Mouse (Mus musculus) heart, adult 8-10 months (tissue): ENCODE measurements around the gene Atf3. TPM values are rescaled to one million over a fixed set of nuclear protein-coding genes. Genes with fewer than 3 reads are reported as not detected.

ENCODE experiments used
- DNase-seq: peaks from one replicate; pipeline ENCODE4 v3.0.0; 2022; ENCODE audit warnings: low spot score
- total RNA-seq, 4 experiments: library from RNA; stranded (reverse); gene quantifications; 2 replicates each; pipeline ENCODE4 v1.2.4; 2022

The Atf3 gene
- 10 to 100 TPM in 1 of 4 experiments, 1 to 10 TPM in 3; 3.0 to 10.3 (median 4.2) TPM for total RNA-seq

DNA sequence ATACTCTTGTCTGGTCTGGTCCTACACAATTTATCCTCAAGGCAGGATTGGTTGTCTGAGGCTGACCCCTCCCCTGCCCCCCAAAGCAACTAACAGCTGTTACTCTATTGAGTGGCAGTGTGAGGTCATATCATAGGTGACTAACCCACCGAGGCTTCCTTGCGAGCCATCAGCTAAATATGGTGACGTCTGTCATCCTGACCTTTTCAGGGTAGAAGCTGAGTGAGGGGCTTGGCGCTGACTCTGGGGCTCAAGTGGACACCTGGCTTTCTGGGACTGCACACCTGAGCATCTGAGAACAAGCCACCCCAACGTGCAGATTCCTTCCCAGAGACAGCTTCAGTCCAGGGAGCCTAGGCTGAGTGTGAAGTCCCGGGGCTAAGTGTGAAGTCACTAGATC lies at the start of gene Atf3:
Atf3 (minus strand) TSS at position 101 of the 400 bp plus-strand sequence.
- DNase-seq = no peak

DNA sequence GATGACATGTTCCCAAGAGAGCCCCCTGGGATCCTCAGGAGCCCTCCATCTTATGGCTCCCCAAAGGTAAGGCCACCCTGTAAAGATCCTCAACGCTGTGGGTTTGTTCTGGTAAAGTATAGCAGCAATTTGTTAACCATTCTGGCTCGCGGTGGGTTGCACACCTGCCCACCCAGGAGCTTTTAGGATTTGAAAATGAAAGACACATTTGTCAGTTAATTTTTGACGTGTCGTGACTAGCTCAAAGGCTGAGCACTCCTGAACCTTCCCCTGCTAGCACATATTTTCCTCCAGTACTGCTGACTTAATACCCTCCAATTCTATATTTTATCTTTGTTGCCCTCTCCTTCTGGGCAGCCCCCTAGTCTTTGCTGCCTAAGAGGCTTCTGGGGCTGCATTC lies 49.3 kb upstream of the Atf3 start:
- DNase-seq = no peak

DNA sequence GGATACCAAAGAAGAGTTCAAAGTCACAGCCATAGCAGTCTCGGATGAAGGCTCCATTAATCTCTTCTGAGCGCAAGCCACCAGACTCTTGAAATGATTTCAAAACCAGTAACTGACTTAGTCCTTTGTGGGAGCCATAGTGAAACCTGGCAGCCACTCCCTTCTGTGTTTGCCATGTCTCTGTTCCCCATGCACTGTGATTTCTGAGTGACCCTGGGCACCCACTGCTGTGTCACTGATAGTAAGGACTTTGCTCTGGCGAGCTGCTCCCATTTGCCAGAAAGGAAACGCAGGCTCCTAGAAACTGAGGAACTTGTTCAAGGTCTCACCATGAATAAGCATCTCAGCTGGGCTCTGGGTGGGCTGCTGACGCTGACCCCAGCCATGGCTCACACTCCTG lies 45.6 kb upstream of the Atf3 start:
- DNase-seq = no peak

GRCm38 (mm10) chr1:191261861-191262260 lies 44.0 kb upstream of the Atf3 start:
- DNase-seq = no peak

DNA sequence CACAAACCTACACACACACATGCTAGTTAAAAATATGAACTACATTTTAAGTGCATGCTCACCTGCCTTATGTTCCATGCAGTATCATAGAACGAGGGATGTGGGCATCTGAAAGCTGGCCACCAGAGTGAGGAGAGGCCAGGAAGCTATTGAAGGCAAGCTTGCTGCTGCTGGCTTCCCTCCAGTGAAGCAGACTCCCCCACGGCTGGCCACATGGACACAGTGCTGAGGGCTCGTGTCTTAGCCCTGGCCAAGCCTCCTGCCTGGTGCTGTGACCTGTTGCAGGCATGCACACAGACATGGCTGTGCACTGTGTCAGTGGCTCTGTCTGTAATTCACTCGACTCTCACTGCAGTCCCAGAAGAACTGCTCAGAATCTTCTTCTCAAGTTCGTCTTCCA lies 41.8 kb upstream of the Atf3 start:
- DNase-seq = no peak

DNA sequence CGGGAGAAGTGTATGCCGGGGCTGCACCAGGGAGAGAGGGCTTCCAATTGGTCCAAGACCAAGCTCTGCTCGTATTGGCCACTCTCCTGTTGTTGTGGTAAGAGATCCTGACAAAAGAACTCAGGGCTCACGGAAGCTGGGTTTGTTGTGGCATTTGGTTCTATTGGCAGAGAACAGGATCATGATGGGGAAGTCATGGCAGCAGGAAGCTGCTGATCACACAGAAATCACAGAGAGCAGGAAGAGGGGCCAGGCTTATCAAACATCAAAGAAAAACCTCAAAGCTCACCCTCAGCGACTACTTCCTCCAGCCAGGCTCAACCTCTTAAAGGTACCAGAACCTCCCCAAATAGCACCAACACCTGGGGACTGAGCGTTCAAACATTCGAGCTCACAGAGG lies 41.3 kb upstream of the Atf3 start:
- DNase-seq = peak; percentile 13

DNA sequence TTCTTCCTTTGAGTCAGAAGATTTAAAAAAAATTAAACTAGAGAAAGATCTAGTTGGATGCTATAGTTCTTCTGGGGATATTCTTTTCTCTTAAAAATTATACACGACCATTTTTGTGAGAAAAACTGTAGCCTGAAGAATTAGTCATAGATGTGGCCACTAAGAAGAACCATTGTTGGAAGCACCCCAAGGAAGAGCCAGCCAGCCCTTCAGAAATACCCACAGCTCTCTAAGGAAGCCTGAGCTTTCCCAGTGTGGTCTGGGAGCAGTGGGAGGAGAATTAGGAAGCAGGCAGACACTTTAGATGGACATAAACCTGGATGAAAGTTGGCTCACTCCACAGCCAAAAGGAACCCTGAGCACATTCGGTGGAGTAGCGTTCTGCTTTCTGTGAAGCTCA lies 40.7 kb upstream of the Atf3 start:
- DNase-seq = no peak

DNA sequence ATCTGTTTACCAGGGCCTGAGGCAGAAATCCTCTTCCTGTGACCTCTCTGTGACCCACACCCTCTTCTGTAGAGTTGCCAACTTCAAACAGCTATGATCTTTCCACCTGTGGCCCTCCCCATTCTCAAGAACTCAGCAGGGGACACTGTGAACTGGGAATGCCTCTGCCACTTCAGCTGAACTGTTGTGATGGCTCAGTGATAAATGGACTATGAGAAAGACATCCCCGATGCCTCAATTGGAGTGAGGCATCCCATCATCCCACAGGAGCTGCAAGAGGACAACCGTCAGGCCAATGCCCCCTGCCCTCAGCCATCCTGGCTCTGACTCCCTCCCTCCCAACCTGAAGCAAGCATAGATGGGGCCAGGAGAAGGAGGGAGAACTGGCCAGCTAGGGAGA lies 40.1 kb upstream of the Atf3 start:
- DNase-seq = no peak

GRCm38 (mm10) chr1:191257351-191257771 lies 39.5 kb upstream of the Atf3 start:
- no peak for DNase-seq

GRCm38 (mm10) chr1:191256566-191257350 lies 38.9 kb upstream of the Atf3 start:
- no peak for DNase-seq

GRCm38 (mm10) chr1:191256134-191256533 lies 38.3 kb upstream of the Atf3 start:
- no peak for DNase-seq

- no peak for DNase-seq
Observed at GRCm38 (mm10) chr1:191254448-191254847, 36.6 kb upstream of the Atf3 start.

- no peak for DNase-seq
Observed at GRCm38 (mm10) chr1:191253636-191254035, 35.8 kb upstream of the Atf3 start.

DNA sequence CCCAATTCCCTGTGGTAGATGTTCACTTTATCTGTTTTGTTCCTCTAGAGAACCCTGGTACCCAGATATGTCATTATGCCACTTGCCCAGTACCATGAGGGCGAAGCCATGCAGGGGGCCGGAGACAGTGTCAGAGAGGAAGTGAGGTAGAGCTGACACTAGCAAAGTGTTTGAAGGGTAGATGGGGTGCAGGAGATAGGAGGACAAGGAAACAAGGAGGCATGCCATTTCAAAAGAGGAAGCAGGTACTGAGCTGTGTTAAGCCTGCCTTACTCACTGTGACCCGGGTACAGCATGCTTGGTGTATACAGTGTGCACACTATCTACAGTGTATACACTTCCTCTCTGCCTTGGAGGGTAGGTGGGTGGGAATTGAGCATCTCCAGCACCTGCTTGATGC lies 32.1 kb upstream of the Atf3 start:
- DNase-seq = no peak

- DNase-seq = no peak
Observed at GRCm38 (mm10) chr1:191248423-191248822, 30.6 kb upstream of the Atf3 start.

DNA sequence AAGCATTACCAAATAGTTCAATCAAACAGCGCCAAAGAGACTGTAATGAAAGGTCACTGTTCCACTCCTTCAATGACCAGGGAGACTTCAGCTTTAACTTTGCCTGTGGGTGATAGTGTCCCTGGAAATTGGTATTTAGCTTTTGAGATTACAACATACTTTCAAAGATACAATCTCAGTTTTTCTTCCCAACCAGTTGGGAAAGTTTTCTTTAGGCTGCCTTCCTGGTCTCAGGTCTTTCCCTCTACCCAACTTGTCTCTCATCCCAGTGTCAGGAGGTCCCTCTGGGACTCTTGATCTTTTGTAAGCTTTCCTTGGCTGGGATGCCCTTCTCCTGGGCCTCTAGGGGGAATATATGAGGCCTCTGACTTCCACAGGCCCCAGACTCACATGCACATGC lies 29.7 kb upstream of the Atf3 start:
- DNase-seq = no peak

DNA sequence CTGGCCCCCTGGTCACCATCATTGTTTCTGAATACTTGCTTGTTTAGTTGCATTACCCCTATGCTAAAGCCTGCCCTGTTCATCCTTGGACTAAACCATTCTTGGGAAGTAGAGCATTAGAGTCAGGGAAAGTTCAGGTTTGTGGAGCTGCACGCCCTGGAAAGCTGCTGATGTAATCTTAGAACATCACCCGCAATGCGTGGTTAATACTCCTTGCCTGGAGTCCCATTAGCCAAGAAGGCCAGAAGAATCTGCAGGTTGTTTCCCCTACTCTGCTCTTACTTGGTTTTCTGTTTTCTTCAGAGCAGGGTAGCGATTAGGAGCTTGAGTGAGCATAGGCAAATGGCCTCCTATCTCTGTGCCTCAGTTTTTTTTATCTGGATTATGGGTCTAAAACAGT lies 26.0 kb upstream of the Atf3 start:
- DNase-seq = no peak

DNA sequence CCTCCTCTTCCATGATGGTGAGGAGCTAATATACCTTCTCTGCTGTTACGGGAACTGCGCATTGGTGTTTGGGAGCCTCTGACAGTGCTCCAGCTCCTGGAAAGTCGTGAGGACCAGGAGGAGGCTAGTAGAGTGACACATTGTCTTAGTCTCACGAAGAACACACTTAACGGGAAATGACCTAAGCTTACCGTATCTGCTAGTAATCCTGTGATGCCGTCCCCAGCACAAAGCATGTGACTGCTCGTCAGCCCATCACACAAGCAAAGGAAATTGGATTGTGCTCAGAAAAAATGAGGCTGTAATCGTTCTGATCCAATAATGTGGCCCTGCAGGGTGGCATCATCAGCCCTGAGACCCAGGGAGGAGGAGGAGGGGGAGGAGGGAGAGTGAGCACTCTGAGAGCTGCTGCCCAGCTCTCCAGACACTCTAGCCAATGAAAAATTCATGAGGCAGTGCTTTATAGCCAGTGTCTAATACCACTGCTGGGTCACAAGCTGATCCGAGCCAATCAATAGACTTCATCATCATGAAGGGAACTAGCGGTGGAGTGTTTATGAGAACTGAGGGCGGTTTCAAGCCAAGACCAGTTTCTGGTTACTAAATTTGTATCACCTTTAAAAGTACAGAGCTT lies 24.3 kb upstream of the Atf3 start:
- DNase-seq = no peak

GRCm38 (mm10) chr1:191241574-191241973 lies 23.7 kb upstream of the Atf3 start:
- no peak for DNase-seq

GRCm38 (mm10) chr1:191239602-191240001 lies 21.8 kb upstream of the Atf3 start:
- no peak for DNase-seq

DNA sequence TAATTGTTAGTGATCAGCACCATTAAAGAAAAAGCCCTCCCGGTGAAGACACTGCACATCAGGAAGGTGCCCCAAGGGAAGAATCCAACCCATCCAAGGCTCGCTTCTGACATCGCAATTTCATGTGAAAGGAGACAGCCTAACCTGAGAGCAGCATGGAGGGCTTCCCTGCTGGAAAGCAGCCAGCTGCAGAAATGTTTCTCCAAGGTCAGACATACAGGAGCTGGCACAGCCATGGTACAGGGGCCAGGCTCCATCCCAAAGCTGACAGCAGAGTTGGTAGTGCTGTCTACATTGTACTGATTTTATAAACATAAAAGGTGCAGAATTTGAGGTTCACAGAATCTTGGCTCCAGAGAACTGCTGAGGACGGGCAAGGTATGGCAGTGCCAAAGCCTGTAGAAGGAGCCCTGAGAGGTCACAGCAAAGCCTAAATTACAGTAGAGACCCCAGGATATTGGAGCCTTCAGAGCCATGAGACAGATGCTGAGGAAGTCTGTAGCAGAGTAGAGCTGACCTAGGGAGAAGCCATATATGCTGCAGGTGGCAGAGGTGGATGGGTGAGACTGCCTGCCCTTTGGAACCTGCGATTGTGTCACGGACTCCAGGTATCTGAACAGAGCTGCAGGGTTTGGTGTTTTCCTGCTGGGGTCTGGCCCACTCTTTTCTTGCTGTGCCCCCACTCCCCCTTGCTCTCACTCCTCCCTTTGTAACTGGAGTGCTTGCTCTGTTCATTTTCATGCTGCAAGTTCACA lies 18.1 kb upstream of the Atf3 start:
- no peak for DNase-seq

DNA sequence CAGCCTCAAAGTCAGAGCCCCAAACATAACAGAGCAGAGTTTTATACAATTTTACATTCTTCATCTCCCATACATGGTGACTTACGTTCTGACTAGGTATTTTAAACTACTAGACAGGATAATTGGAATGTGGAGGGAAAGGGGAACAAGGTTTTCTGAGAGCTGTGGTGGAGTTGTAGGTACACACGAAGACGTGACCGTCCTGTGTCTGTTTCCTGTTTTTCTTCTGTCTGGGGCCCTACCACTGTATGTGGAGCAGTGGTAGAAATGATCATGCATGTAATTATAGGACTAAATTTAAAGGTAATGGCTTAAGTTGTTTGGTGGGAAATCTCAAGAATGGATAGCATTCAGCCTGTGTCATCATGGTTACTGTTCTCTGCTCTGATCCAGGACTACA lies 17.0 kb upstream of the Atf3 start:
- DNase-seq = no peak
